Mouse (Mus musculus) adipocyte (in vitro differentiated cells): ENCODE measurements around the gene Tmem176b.
A peak's percentile ranks its signal among the peaks of the same experiment; 100 is the strongest.
"Not testable (repeated sequence)": the region's sequence is repeated elsewhere in the genome, so short reads cannot be mapped to it uniquely, and the experiment has no call there.

Source experiments
- DNase-seq: peaks from one replicate; pipeline ENCODE4 v3.0.0-alpha.2; 2016; ENCODE audit warnings: low spot score

Gene Tmem176b

DNA sequence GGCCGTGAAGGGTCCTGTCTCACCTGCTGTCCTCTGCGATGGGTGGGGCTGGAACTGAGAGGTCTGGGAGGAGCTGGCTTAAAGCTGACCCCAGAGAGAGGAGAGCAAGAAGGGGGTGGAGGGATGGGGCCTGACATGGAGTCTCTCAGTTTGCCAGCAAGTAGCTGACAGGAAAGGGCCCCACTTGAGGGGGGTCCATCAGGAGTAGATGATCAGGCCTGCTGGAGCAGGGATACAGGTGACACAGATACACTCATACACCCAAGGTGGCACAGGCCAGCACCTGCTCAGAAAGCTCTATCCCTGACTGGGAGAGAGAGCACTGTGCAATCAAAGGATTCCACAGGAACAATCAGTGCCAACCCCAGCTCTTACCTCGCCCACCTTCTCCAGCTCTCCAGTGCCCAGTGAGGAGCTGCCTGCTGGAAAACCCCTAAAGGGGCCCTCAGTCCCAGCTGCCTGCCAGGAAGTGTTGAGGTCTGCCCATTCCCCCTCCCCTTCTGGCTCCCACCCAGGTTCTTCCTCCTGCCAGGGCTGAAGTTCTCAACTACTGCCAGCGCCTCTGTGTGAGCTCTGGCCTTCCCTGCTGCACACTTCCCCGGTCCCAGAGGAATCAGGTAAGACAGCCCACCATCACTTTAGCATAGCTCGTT, at the start of gene Tmem176b:
TSS of gene Tmem176b (minus strand) at position 524 of the 653 bp plus-strand sequence.
- DNase-seq = peak; percentile 99

DNA sequence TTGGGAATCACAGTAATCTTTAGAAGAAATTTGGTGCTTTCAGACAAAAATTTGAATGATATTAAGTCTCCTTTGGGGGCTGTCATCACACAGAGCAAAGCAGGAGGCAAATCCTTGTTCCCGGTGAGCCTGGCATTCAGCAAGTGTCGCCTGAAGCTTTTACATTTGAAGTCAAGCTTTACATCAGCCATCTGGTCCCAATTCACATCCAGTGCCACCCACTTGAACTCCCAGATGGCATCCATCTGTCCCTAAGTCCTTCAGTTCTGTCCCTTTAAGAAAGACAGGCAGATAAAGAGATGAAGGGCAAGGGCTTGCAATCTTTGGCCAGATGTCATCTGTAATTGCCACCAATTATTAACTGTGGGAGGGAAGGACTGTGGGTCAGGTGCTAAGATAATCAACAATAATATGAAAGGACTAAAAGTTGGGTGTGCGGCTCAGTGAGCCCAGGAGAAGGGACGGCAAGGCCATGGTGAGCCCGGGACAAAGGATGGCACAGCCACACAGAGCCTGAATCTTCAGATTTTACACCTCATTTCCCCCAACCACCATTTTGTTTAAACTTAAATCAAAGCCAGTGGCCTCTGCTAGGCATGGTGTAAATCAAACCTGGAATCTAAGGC, 35.3 kb upstream of the Tmem176b start:
- DNase-seq = no peak

DNA sequence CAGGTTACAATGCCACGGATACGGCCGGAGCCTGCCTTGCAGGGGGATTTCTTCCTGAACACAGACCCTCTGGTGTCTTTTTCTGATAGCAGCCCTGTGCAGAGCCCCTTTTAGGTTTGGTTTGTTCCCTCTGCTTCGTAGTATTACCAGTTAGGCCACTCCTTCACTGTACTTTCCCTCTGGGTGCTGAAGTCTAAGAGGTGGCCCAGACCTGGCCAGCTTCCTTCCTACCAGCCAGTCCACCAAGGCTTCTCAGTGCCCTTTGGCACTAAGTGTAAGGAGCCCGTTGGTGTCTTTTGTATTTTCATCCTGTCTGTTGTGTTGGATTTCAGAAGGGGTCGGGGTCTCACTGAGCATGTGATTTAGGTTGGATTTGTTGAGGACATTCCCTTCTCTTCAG, 34.2 kb upstream of the Tmem176b start:
- no peak for DNase-seq

DNA sequence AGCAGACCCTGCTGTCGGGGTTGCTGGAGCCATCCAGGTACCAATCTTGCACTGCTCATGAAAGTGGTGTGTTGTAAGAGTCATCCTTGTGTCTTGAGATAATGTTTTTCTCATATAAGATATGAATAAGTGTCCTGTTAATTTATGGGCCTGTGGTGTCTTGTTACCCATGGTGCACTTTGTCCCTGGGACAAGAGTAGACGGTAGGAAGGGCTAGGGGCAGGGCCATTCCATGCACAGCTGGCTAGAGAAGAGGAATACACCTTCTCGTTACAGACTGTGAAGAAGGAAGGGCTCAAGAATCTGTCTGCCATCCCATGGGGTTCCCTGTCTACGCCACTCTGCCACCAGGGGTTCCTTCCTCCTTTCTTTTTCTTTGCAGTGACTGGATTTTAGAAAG, 33.3 kb upstream of the Tmem176b start:
- DNase-seq = no peak

DNA sequence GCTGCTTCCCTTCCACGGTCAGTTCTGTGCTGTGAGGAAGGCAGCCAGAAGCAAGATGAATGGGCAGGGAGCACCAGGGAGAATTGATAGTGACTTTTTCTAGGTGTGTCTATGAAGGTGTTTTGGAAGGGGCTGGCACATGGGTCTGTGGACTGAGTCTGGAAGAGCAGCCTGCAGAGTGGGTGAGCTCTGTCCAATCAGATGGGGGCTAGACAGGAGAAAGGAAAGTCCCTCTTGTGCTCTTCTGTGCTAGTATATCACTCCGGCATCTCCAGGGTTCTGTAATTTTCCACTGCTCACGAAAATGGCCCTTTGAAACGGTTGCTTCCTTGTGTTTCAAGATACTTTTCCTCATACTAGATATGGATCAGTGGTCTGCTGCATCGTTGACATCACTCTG, 31.3 kb upstream of the Tmem176b start, which contains the start of gene Aoc1:
TSS of gene Aoc1 (plus strand) at position 301 of the 400 bp plus-strand sequence.
- DNase-seq = no peak

DNA sequence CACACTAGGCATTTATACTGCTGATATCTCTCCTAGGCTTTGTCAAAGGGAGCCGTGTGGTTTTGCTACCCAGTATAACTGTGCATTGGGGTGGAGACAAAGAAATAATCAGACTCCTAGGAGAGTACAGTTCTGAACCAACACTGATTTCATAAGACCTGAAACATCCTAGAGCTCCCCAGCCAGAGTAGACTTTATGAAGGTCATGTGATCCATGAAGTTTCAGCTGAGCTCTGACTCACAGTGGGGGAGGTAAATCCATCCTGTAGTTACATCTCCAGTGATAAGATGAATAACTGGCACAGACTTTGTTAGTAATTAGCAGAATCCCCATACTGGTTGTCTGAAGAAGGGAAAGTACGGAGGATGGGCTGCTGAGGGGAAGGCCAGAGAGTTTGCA, 28.5 kb upstream of the Tmem176b start:
- DNase-seq = no peak

DNA sequence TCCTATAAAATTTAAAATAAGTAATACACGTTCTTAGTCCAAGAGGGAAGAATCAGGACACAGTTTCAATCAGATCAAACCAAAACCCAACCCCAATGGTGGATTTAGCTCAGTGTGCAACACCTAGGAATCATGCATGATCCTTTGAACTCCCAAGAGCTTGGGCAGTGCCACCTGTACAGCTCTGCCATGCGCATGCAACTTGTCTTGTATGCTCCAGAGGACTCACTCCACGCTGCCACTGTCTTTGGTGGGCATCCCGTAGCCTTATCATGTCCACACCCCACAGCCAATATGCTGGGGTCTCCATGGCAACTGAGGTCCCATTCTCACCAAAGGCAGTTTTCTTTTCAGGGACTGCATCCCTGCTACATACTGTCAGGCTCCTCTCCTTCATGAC, 25.9 kb upstream of the Tmem176b start:
- DNase-seq = no peak

DNA sequence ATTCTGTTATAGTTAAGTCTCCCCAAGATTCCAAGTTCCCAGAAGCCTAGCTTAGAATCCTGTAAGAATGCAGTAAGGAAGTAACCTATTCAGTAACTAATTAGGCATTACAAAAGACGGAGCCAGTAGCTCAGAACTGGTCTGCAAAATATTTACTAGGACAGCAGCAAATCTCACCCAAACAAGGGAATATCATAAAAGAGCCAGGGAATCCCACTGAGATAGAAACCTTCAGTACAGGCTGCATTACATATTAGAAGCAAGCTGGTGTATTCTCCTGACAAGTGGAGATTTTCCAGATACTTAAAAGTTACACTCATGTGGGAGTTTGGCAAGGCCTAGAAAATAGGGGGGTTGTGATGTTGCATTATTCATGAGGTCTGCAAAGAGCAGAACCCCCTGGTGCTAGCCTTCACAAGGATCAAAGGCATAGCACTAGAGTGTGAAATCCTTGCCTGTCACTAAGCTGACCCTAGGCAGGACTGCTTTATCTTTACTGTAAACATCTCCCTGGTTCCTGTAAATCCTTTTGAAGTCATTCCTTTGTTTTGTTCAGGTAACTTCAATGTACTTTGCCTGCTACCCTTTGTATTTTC, 25.2 kb upstream of the Tmem176b start:
- DNase-seq = not testable (repeated sequence)

DNA sequence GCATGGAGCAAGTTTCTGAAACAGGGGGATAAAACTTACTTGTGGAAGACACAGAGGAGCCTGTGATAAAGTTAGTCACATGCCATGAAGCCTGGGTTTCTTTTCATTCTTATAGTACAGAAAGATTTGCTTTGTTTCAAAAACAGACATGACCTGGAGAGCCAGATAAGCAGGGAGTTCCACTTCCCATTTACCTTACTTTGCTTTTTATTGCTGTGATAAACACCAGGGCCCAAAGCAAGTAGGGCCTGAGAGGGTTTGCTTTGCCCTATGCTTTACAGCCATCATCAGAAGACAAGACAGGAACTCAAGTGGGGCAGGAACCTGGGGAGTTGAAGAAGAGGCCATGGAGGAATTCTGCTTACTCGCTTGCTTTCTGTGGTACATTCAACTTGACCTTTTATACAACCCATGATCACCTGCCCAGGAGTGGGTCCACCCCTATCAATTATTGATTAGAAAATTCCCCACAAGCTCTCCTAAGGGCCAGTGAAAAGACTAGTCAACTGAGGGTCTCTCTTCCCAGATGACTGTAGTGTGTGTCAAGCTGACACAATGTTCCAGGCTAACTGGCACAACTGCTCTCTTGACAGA, 24.0 kb upstream of the Tmem176b start:
- DNase-seq = no peak

DNA sequence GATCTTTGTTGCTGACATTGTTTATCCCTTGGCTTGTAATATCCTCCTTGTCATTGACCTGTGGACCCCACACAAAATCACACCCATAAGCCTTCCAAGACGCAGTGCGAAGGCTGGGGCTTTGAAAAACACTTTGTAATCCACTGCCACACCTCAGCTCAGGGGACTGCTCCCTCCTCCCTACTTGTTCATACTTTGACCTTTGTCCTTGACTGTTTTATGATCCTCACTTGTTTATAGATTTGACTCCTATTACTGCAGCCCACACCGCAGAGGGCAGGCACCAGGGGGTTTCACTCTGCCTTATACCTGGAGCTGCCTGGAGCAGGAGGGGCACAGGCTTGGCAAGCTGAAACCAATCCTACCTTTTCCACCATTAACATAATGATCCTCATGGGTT, 23.4 kb upstream of the Tmem176b start:
- DNase-seq = no peak

DNA sequence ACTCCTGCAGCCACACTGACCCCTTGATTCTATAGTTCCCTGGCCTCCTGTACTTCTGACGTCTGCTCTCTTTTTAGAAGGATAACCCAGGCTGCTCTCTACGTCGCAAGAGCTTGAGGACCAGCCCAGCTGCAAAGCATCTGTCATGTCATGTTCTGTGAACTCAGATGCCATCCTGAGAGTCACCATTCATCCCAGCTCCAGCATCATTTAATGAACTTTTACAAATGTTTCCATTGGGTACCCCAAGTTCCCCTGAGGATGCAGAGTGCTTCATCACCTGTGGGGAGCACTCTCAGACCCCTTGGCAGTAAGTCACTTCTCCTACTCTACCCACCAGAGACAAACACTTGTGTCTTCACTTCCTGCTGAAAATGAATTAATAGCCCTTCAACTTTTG, 22.9 kb upstream of the Tmem176b start:
- DNase-seq = no peak

DNA sequence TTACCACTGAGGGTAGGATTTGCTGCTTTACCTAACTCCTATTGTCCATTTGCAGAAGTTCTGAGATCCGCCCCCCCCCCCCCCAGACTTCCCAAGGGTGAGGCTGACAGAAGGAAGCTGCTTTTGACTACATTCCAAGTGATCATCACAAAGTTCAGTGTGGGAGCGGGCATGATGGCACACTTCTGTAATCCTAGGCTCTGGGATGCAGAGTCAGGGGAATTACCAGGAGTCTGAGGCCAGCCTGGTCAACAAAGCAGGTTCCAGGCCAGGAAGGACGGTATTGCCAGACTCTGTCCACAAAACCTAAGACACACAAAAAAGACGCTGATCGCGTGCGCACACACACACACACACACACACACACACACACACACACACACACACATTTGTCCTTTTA, 22.2 kb upstream of the Tmem176b start:
- DNase-seq = no peak

DNA sequence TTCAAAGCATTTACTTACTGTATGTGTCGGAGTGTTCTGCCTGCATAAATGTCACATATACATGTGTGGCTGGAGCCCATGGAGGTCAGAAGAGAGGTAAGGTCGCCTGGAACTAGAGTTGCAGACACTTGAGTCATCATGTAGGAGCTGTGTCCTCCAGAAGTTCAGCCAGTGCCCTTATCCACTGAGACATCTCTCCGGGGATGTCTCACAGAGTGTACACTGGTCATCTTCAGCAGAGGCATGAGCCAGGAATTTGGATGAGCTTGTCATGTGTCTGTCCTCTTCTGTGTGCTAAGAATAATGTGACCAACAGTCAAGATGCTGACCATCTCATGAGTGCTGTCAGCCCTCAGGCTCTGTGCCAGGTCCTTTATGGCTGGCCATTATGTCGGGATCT, 21.5 kb upstream of the Tmem176b start:
- no peak for DNase-seq

DNA sequence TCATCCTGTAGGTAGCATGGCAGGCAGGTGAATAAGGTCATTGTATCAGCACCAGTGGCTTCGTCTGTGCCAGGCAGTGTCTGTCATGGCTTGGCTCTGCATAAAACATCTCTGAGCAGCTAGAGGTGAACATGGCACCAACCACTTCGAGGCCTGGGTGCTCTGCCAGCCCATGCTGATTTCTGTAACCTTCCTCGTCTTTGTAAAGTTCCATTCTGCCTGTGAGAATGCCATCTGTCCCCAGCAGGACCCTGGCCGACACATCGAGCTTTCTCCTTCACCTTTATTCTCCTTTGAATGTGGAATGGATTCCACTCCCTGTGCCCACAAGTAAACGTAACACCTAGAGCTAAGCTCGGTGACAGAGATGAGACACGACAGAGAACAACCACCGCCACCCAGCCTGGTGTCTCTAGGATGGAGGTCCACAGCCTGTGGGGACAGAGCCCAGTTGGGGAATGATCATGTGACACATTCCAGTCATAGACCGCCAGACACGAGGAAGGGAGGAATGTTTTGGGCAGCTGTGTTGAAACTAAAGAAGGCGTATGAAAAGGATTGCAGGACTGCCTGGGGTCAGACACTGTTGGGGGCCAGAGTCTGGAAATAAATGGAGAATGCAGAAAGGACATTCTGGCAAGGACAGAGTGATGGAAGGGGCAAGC, 20.5 kb upstream of the Tmem176b start:
- DNase-seq = no peak

DNA sequence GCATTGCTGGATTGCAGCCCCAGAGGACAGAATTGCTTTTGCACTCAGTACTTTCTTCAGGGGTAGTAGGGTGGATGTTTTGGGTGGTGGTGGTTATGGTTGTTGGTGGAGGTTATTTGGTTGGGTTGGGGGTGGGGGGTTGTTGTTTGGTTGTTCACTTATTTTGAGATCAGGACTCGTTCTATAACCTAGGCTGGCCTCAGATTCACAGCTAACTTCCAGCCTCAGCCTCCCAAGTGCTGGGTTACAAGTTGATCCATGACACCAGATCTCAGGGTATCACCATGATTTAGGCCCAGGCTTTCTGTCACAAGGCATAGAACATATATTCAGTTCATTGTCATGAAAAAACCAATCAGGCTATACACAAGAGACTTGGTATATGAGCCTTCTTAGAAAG, 19.6 kb upstream of the Tmem176b start:
- no peak for DNase-seq

DNA sequence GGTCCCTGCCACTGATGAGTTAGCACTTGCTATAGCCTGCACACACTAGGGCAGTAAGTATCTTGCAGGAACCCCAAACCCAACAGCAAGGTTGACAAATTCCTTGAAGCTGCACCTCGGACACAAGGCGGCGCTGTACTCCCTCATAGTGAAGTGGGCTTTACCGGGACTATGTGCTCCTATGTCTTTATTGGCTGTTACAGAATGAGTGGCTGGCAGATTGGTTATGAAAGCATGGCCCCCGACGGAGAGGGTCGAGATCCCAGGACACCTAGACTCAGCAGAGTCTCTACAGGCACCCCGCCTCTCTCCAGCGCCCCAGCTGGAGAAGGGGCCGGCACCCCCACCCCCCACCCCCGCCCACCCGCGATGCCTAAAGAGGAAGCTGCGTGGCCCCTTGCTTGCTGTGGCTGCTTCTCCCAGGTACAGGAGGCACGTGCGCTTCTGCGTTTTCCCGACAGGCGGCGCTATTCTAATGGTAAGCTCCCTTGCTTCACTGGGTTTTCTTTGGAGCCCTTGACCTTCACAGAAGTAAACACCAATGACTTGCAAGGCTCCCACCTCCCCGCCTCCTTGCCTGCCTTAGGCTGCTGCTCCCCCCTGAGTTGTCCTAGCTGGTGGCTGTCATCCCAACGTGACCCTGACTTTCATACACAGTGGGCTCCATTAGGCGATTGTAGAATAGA, 19.0 kb upstream of the Tmem176b start:
- no peak for DNase-seq

DNA sequence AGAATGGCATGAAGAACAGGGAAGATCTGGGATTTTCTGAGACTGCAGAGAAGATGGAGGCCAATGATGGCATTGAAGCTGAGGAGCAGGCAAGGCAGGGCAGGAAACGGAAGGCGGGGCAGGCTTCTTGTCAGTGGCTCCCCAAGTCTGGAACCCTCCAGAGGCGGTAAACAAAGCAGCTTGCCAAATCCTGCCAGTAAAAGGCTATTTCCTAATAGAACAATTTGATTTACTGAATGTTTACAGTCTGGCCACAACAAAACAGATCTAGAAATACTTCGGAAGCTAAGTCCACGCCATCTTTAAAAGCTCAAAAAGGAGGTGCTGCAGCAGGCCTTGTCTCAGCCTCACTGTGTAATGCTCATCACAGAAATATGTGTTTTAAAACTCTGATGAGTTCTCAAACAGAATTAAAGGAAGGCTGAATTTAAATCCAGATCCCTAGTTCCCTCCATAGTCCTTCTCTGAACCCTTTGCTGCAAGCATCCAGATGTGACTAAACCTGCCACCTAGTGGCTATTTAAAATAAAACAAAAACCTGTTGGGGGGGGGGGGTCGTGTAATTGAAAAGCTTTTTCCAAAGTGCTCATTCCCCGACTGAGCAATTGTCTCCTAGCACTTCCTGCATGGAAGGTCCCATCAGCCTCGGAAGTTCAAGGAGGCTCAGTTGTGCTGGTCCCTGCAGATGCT, 16.5 kb upstream of the Tmem176b start:
- peak; percentile 64 for DNase-seq

DNA sequence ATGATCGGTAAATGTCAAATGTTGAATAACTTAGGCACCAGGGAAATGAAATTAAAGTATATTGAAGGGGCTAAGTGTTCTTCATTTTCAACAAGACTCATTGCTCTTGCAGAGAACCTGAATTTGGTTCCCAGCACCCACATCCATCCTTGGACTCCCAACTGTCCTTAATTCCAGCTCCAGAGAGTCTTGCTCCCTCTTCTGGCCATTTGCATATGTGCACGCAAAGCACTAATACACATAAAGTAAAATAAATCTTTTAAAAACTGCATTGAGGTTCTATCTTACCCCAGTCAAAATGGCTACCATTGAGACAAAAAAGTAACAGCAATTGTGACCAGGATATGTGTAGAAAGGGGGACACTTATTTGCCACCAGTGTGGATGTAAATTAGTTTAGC, 12.9 kb upstream of the Tmem176b start:
- no peak for DNase-seq

DNA sequence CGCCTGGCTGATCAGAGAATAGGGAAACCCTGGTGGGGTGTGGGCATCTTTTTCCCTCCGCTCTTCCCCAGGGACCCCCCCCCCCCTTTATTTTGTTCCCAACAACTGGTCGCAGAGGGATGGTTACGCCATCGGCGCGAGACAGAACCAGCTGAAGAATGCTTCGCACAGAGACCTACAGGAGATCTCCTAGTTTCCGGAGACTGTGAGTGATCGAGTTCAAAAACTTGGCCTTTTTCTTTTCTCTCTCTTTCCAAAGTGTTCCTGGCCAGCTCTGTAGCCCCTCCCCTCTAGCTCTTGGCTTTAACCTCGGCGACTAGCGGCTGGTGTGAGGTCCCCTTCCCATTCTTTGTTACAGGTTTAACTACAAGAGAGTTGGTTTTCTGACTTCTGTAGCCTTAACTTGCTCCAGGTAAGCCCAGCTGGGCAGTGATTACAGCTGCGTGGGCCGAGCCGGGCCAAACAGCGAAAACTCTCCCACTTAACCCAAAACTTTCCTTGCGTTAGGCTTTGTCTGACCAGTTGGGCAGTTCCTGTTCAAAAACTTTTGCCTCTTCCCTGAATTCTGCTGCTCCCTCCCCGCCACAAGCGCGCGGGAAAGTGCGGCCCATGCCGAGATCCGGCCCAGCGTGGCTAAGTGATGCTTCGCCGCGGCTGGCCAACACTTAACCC, 10.7 kb upstream of the Tmem176b start:
- DNase-seq = peak; percentile 37

DNA sequence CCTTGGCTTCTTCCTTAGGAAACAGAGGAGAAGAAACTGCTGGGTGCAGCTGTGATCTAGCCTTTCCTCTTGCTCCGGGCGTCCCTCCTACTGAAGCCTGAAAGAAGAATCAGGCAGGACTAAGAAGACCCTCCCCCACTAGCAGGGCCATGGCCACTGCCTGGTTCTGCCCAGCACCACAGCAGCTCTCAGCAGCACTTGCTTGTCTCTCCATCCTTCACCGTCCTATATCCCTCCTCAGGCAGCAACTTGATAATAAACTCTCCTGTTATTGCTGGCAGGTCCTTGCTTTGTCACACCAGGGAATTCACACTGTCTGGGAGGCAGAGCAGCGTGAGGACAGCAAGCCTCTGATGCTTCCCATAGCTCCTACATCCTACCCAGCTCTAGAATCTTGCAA, 3.8 kb upstream of the Tmem176b start:
- DNase-seq = no peak
